Mouse (Mus musculus) lung, embryonic 16.5 days (tissue): ENCODE results near the gene Gm4175. TPM values are rescaled to one million over a fixed set of nuclear protein-coding genes. Genes with fewer than 3 reads are reported as not detected.
"Not testable (repeated sequence)": the region's sequence is repeated elsewhere in the genome, so short reads cannot be mapped to it uniquely, and the experiment has no call there.

Source experiments
- ATAC-seq: fragments of 200-750 bp; cut with Nextera tagmentation; 2 replicates; pipeline ENCODE4 v1.8.0; 2017; ENCODE audit warnings: low read depth, mild to moderate bottlenecking, moderate library complexity
- H3K27ac ChIP-seq: fragments of 300-500 bp; sonication (generic); 2 replicates; pipeline ENCODE4 v1.5.1; 2014; ENCODE audit warnings: mild to moderate bottlenecking, control low read depth, low read length
- H3K27me3 ChIP-seq: fragments of 300-500 bp; sonication (generic); 2 replicates; pipeline ENCODE4 v1.6.1; 2014; ENCODE audit warnings: low read depth, low read length, mixed read lengths; ENCODE audit not compliant: control insufficient read depth, insufficient read depth
- H3K36me3 ChIP-seq: fragments of 300-500 bp; sonication (generic); 2 replicates; pipeline ENCODE4 v1.6.1; 2014; ENCODE audit warnings: low read length; ENCODE audit not compliant: control insufficient read depth, insufficient read depth
- H3K4me1 ChIP-seq: fragments of 300-500 bp; sonication (generic); replicated peaks from 2 replicates; pipeline ENCODE4 v1.6.1; 2014; ENCODE audit warnings: low read length, mixed read lengths; ENCODE audit not compliant: control insufficient read depth, insufficient read depth
- H3K4me2 ChIP-seq: fragments of 300-500 bp; sonication (generic); 2 replicates; pipeline ENCODE4 v1.6.1; 2014; ENCODE audit warnings: low read depth, low read length, control low read depth
- H3K4me3 ChIP-seq: fragments of 300-500 bp; sonication (generic); 2 replicates; pipeline ENCODE4 v1.5.1; 2014; ENCODE audit warnings: mild to moderate bottlenecking, low read length, control low read depth
- H3K9ac ChIP-seq: fragments of 300-500 bp; sonication (generic); 2 replicates; pipeline ENCODE4 v1.6.1; 2014; ENCODE audit warnings: low read length, control low read depth
- H3K9me3 ChIP-seq: fragments of 300-500 bp; sonication (generic); 2 replicates; pipeline ENCODE4 v1.6.1; 2016; ENCODE audit warnings: low read length; ENCODE audit not compliant: control insufficient read depth
- WGBS: fragments of 180-500 bp; shearing (Covaris S2); extraction: QIAGEN DNeasy Blood & Tissue Kit; methylation state at CpG from one replicate; pipeline ENCODE4 v1.1.7; 2014; 5-methylcytosine and 5-hydroxymethylcytosine counted together
- polyA plus RNA-seq: library from polyadenylated mRNA; unstranded; fragments of >200 nt; fragmentation: Nextera tagmentation; extraction: Ambion mirVana; gene quantifications from 2 replicates; pipeline ENCODE4 v1.2.1, GENCODE M21; 2015

The Gm4175 gene
- not detected in 2 replicates for polyA plus RNA-seq

- H3K9ac ChIP-seq, H3K9me3 ChIP-seq, ATAC-seq, H3K4me2 ChIP-seq, H3K4me3 ChIP-seq, H3K27me3 ChIP-seq, H3K4me1 ChIP-seq, H3K27ac ChIP-seq, H3K36me3 ChIP-seq: not testable (repeated sequence)
- WGBS, result no CpG with 5 or more reads among the region's 5 CpGs
These were observed at the start of gene Gm4175 for GRCm38 (mm10) chr7:21761375-21761774. Gm4175 (minus strand) TSS chr7:21761475.

- ATAC-seq, result not testable (repeated sequence)
- WGBS, result no CpG with 5 or more reads among the region's 3 CpGs
These were observed 35.4 kb upstream of the Gm4175 start, which contains the start of gene Gm4177 for GRCm38 (mm10) chr7:21796628-21797027. Gm4177 (minus strand) TSS chr7:21796728.

More at GRCm38 (mm10) chr7:21796628-21797027, 35.4 kb upstream of the Gm4175 start, which contains the start of gene Gm4177:
- H3K4me1 ChIP-seq, H3K9ac ChIP-seq, H3K9me3 ChIP-seq, H3K27ac ChIP-seq, H3K4me3 ChIP-seq, H3K27me3 ChIP-seq, H3K4me2 ChIP-seq, H3K36me3 ChIP-seq: not testable (repeated sequence)

Other genes with a start within 250 kb of the Gm4175 start
- gene Vmn1r130, start 249.7 kb downstream of the Gm4175 start, polyA plus RNA-seq, result not detected in 2 replicates
- gene Vmn1r131, start 215.4 kb downstream of the Gm4175 start, polyA plus RNA-seq, result not detected in 2 replicates
- not detected in 2 replicates for gene Vmn1r132, start 147.4 kb downstream of the Gm4175 start, polyA plus RNA-seq
- not detected in 2 replicates for gene Gm4177, start 35.3 kb upstream of the Gm4175 start, polyA plus RNA-seq
- not detected in 2 replicates for gene Vmn1r135, start 70.9 kb upstream of the Gm4175 start, polyA plus RNA-seq
- gene Gm5725, start 82.8 kb upstream of the Gm4175 start, polyA plus RNA-seq, result not detected in 2 replicates
- gene Gm5891, start 159.8 kb upstream of the Gm4175 start, polyA plus RNA-seq, result not detected in 2 replicates
- not detected in 2 replicates for gene Vmn1r137, start 233.1 kb upstream of the Gm4175 start, polyA plus RNA-seq